Mouse (Mus musculus) testis, adult 2 months (tissue): Measurements from ENCODE around the gene Hoxa6.

ENCODE experiments used
- CTCF ChIP-seq: fragments of 200-500 bp; IDR thresholded peaks from 2 replicates; pipeline ENCODE4 v1.5.1; 2012; ENCODE audit warnings: low read depth, mild to moderate bottlenecking, inconsistent platforms, low read length, moderate library complexity; ENCODE audit not compliant: control insufficient read depth, insufficient read depth, insufficient replicate concordance
- POLR2A ChIP-seq: fragments of 200-500 bp; IDR thresholded peaks from 2 replicates; pipeline ENCODE4 v1.6.1; 2012; ENCODE audit warnings: low read depth, mild to moderate bottlenecking, inconsistent platforms, low read length, moderate library complexity; ENCODE audit not compliant: control insufficient read depth

- TF ChIP-seq POLR2A = no peak
- TF ChIP-seq CTCF = no peak
Measured at GRCm38 (mm10) chr6:52171938-52172337, 36.6 kb downstream of the Hoxa6 start.
